Mouse (Mus musculus): ENCODE data around the gene Ly6g6f. TPM values are rescaled to one million over a fixed set of nuclear protein-coding genes. Genes with fewer than 3 reads are reported as not detected.

Ly6g6f gene
- not detected in 2 replicates for polyA plus RNA-seq (2015; fragmentation: Nextera tagmentation; extraction: Ambion mirVana)

DNA sequence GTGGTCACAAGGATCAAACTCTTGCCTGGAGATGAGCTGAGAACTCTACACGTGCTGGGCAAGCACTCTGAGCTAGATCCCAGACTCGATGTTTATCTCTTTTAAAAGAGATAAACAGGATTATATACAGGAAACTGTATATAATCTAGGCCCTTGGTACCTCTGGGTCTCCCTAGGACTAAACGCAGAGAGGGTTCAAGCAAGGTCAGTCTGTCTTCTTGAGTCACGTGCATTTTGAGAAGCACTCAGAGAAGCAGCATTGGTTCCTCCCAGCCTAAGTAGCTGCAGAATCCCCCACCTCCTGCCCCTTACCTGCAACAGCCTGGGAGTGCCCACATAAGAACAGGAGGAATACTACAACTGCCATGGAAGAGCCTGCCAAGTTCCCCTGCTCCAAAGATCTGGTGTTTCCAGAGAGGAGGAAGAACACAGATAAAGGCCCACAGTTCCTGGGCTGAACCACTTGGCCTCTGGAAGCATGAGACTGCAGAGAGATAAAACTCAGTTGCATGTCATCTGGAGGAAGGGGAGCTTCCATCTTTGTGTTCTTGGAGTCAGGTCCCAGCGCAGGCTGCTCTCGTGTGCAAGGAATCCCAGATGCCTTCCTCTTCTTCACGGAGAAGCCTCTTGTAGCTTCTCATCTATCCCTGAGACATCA lies at the start of gene Ly6g6f:
TSS of gene Ly6g6f (minus strand) at position 403 of the 658 bp plus-strand sequence.
- Histone ChIP-seq H3K4me2 (ENCODE audit: low read length) (no peak within 1 kb of the TSS), H3K4me3 (replicated peaks; ENCODE audit: low read depth, low read length) (no peak within 1 kb of the TSS), H3K36me3 (ENCODE audit: insufficient read depth, low read length) (no peaks in the 10 kb centered on the region), H3K9me3 (replicated peaks; ENCODE audit: low read length) (no peaks in the 10 kb centered on the region), H3K27ac (no peak within 1 kb of the TSS), H3K9ac (ENCODE audit: low read depth, low read length) (no peak within 1 kb of the TSS), H3K27me3 (ENCODE audit: insufficient read depth, low read length) (no peaks in the 10 kb centered on the region; the same call in 1 of the 2 replicates), H3K4me1 (replicated peaks; ENCODE audit: insufficient read depth, low read length) (peaks cover 6% of the 10 kb centered on the region; the same call in 1 of the 2 replicates)
- no peak for ATAC-seq (replicated peaks; ENCODE audit: low FRiP score, low read depth)
- 76% methylated on average over 7 of the region's 7 CpGs for WGBS
- TF ChIP-seq CTCF (IDR thresholded peaks at IDR 0.05; ENCODE audit: low read depth), result no peak
- no peak for DNase-seq (ENCODE audit: low spot score)

DNA sequence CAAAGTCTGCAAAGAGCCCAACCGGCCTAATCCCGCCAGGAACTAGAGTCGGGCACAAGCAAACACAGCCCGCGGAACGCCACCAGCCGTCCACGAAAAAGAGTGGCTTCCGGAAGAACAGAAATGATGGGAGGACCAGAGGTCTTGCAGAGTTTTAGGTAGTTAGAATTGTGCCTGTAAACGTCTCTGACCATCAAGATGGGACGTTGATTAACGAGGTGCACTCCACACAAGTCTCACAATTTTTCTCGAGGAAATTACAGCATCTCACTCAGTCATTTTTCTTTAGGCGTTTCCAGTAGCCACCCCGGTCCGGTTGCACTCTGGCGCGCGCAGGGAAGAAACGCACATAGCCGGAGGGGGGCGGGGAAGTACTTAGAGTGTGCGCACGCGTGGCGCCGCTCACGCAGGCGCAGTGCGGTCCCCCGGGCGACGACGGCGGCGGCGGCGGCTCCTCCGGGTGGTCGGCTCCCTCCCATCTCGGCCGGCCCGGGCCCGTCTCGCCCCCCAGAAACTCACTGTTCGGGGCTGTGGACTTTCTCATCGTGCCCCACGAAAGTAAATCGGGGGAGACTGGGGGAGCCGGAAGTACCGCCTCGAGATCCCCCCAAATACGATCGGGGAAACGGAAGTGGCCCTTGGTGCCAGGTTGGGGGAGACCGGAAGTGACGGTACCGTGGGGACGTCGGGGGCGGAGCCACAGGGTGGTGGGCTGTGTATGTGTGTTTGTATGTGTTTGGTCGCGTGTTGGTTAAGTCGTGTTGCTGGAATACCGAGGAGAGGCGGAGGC lies 49.6 kb upstream of the Ly6g6f start, which contains the start of gene Bag6:
TSS of gene Bag6 (plus strand) at position 378 of the 790 bp plus-strand sequence.
- Histone ChIP-seq H3K27ac (peak within 1 kb of the TSS; percentile 90), H3K4me1 (replicated peaks; ENCODE audit: insufficient read depth, low read length) (peaks cover 9% of the 10 kb centered on the region), H3K4me2 (ENCODE audit: low read length) (peak within 1 kb of the TSS; percentile 80), H3K27me3 (ENCODE audit: insufficient read depth, low read length) (no peaks in the 10 kb centered on the region), H3K36me3 (ENCODE audit: insufficient read depth, low read length) (peaks cover 21% of the 10 kb centered on the region; the same call in 1 of the 2 replicates), H3K9me3 (replicated peaks; ENCODE audit: low read length) (no peaks in the 10 kb centered on the region), H3K9ac (ENCODE audit: low read depth, low read length) (peak within 1 kb of the TSS; percentile 71), H3K4me3 (replicated peaks; ENCODE audit: low read depth, low read length) (peak within 1 kb of the TSS; percentile 76)
- ATAC-seq (replicated peaks; ENCODE audit: low FRiP score, low read depth), result peak; percentile 88
- WGBS, result under 1% methylated on average over 64 of the region's 66 CpGs
- DNase-seq (ENCODE audit: low spot score), result peak; percentile 98
- TF ChIP-seq CTCF (IDR thresholded peaks at IDR 0.05; ENCODE audit: low read depth), result peak; percentile 9; the same call in 1 of the 2 replicates

DNA sequence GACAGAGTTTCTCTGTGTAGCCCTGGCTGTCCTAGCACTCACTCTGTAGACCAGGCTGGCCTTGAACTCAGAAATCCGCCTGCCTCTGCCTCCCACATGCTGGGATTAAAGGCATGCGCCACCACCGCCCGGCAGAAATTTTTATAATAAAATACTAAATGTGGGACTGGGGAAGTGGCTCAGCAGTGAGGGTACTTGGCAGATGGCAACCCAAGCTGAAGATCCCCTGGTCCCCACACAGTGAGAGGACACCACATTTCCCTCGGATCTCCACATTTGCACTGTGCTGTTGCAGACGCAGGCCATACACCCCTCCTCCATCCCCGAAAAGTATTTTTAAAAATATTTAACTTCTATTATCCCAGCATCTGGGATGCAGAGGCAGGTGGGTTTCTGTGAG lies 48.1 kb upstream of the Ly6g6f start:
- no peak for DNase-seq (ENCODE audit: low spot score)
- WGBS, result 97% methylated on average over 7 of the region's 7 CpGs
- TF ChIP-seq CTCF (IDR thresholded peaks at IDR 0.05; ENCODE audit: low read depth), result no peak
- Histone ChIP-seq H3K4me3 (replicated peaks; ENCODE audit: low read depth, low read length) (no peak overlapping the region), H3K4me2 (ENCODE audit: low read length) (no peak overlapping the region), H3K27me3 (ENCODE audit: insufficient read depth, low read length) (no peaks in the 10 kb centered on the region), H3K9me3 (replicated peaks; ENCODE audit: low read length) (no peaks in the 10 kb centered on the region), H3K27ac (no peak overlapping the region), H3K9ac (ENCODE audit: low read depth, low read length) (no peak overlapping the region), H3K36me3 (ENCODE audit: insufficient read depth, low read length) (peaks cover 10% of the 10 kb centered on the region; the same call in 1 of the 2 replicates), H3K4me1 (replicated peaks; ENCODE audit: insufficient read depth, low read length) (peaks cover 9% of the 10 kb centered on the region)
- no peak for ATAC-seq (replicated peaks; ENCODE audit: low FRiP score, low read depth)

DNA sequence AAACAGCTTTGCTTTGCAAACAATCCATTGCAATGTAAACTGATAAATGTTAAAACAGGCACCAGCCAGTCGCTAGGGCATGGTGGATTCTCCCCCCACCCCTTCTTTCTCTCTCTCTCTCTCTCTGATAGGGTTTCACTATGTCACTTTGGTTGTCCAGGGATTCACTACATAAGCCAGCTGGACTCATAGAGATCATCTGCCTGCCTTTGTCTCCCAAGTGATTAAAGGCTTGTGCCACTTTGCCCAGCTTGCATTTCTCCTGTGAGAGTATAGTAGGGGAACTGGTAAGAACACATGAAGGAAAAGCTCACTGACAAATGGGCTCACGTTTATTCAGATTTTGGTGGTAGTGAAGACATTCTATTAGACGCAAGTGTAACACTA lies 46.8 kb upstream of the Ly6g6f start:
- H3K27ac ChIP-seq, result no peak overlapping the region
- WGBS, result 43% methylated on average over 3 of the region's 3 CpGs
- no peak overlapping the region for H3K9ac ChIP-seq (ENCODE audit: low read depth, low read length)
- H3K4me3 ChIP-seq (replicated peaks; ENCODE audit: low read depth, low read length), result no peak overlapping the region
- H3K4me2 ChIP-seq (ENCODE audit: low read length), result no peak overlapping the region
- H3K27me3 ChIP-seq (ENCODE audit: insufficient read depth, low read length), result no peaks in the 10 kb centered on the region
- no peaks in the 10 kb centered on the region for H3K9me3 ChIP-seq (replicated peaks; ENCODE audit: low read length)
- H3K4me1 ChIP-seq (replicated peaks; ENCODE audit: insufficient read depth, low read length), result peaks cover 16% of the 10 kb centered on the region
- ATAC-seq (replicated peaks; ENCODE audit: low FRiP score, low read depth) (no peak), DNase-seq (ENCODE audit: low spot score) (peak; percentile 51)
- TF ChIP-seq CTCF (IDR thresholded peaks at IDR 0.05; ENCODE audit: low read depth), result no peak
- peaks cover 11% of the 10 kb centered on the region; the same call in 1 of the 2 replicates for H3K36me3 ChIP-seq (ENCODE audit: insufficient read depth, low read length)

DNA sequence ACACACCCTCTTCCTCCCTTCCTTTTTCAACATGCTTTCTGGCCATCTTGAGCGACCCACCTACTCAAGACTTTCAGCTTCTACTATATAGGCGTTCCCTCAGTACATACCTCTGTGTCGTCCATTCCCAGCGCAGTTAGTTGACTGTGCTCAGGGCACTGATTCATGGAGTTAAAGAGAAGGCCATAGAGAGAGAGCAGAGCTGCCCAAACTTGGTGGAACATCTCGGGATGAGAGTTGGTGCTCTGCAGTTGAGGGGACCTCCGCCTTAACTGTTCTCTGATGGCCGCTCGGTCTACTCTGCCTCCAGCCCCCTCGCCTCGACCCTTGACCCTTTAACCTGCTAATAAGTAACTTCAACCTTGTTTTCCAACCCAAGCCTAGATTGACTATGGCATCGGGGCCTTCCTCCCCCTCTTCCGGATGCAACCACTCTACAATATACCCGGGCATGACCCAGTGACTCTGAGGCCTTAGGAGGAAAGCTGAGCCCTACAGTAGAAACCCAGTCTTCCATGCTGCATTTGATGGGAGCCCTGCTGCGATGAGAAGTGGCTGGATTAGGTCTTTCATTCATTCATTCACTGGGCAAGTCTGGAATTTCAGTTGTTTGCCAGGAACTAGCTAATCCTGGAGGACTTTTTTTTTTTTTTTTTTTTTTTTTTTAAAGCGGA lies 46.2 kb upstream of the Ly6g6f start, which contains the start of gene Apom:
TSS of gene Apom (minus strand) at position 551 of the 674 bp plus-strand sequence.
- Histone ChIP-seq H3K4me1 (replicated peaks; ENCODE audit: insufficient read depth, low read length) (peaks cover 17% of the 10 kb centered on the region), H3K4me3 (replicated peaks; ENCODE audit: low read depth, low read length) (no peak within 1 kb of the TSS), H3K4me2 (ENCODE audit: low read length) (no peak within 1 kb of the TSS), H3K36me3 (ENCODE audit: insufficient read depth, low read length) (peaks cover 11% of the 10 kb centered on the region; the same call in 1 of the 2 replicates), H3K9me3 (replicated peaks; ENCODE audit: low read length) (no peaks in the 10 kb centered on the region), H3K9ac (ENCODE audit: low read depth, low read length) (no peak within 1 kb of the TSS), H3K27me3 (ENCODE audit: insufficient read depth, low read length) (no peaks in the 10 kb centered on the region), H3K27ac (peak within 1 kb of the TSS; percentile 31)
- TF ChIP-seq CTCF (IDR thresholded peaks at IDR 0.05; ENCODE audit: low read depth), result no peak
- DNase-seq (ENCODE audit: low spot score) (peak; percentile 65), ATAC-seq (replicated peaks; ENCODE audit: low FRiP score, low read depth) (no peak)
- 54% methylated on average over 15 of the region's 15 CpGs for WGBS

DNA sequence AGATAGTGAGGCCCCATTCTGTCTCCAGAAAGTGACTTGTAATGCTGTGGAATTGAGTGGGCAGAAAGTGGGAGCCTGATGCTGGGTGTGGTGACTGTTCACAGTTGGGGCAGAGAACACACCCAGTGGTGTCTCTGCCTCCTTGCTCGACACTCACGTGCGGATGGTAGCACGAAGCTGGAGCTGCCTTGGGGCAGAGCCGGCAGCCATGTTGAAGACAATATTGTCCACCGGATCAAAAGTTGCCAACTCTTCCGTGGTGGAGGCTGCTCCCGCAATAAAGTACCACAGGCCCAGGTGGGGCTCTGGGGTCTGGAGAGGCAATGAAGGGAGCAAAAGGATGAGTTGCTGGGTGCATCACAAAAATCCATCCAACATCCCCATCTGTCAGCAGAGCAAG lies 45.6 kb upstream of the Ly6g6f start:
- peaks cover 15% of the 10 kb centered on the region for H3K4me1 ChIP-seq (replicated peaks; ENCODE audit: insufficient read depth, low read length)
- peak overlapping the region; percentile 31 for H3K27ac ChIP-seq
- peaks cover 11% of the 10 kb centered on the region; the same call in 1 of the 2 replicates for H3K36me3 ChIP-seq (ENCODE audit: insufficient read depth, low read length)
- no peaks in the 10 kb centered on the region for H3K9me3 ChIP-seq (replicated peaks; ENCODE audit: low read length)
- TF ChIP-seq CTCF (IDR thresholded peaks at IDR 0.05; ENCODE audit: low read depth), result no peak
- ATAC-seq (replicated peaks; ENCODE audit: low FRiP score, low read depth) (no peak), DNase-seq (ENCODE audit: low spot score) (no peak)
- 92% methylated on average over 8 of the region's 8 CpGs for WGBS
- H3K4me2 ChIP-seq (ENCODE audit: low read length), result no peak overlapping the region
- no peak overlapping the region for H3K4me3 ChIP-seq (replicated peaks; ENCODE audit: low read depth, low read length)
- no peak overlapping the region for H3K9ac ChIP-seq (ENCODE audit: low read depth, low read length)
- H3K27me3 ChIP-seq (ENCODE audit: insufficient read depth, low read length), result no peaks in the 10 kb centered on the region

Measured in kidney, postnatal 0 days (tissue).